Mouse (Mus musculus) thymus, adult 2 months (tissue): Measurements from ENCODE around the gene Tmem131. TPM values are rescaled to one million over a fixed set of nuclear protein-coding genes. Genes with fewer than 3 reads are reported as not detected.

Source experiments
- DNase-seq: peaks from one replicate; pipeline ENCODE4 v3.0.0; 2021
- H3K27ac ChIP-seq: fragments of 200-500 bp; 2 replicates; pipeline ENCODE4 v1.5.1; 2012; ENCODE audit warnings: low read length, control low read depth; ENCODE audit not compliant: control insufficient read depth, insufficient read depth
- H3K27me3 ChIP-seq: fragments of 200-500 bp; 2 replicates; pipeline ENCODE4 v1.6.1; 2012; ENCODE audit warnings: mild to moderate bottlenecking, low read length, moderate library complexity, mixed read lengths; ENCODE audit not compliant: control insufficient read depth, insufficient read depth
- H3K36me3 ChIP-seq: fragments of 200-500 bp; 2 replicates; pipeline ENCODE4 v1.6.1; 2012; ENCODE audit warnings: mild to moderate bottlenecking, low read length, moderate library complexity; ENCODE audit not compliant: control insufficient read depth, insufficient read depth
- H3K4me1 ChIP-seq: fragments of 200-500 bp; replicated peaks from 2 replicates; pipeline ENCODE4 v1.6.1; 2012; ENCODE audit warnings: low read length; ENCODE audit not compliant: control insufficient read depth, insufficient read depth
- H3K4me3 ChIP-seq: fragments of 200-500 bp; 2 replicates; pipeline ENCODE4 v1.5.1; 2012; ENCODE audit warnings: mild to moderate bottlenecking, low read length, control low read depth, moderate library complexity; ENCODE audit not compliant: control insufficient read depth, insufficient read depth
- CTCF ChIP-seq: fragments of 200-500 bp; IDR thresholded peaks from 2 replicates; pipeline ENCODE4 v1.5.1; 2012; ENCODE audit warnings: mild to moderate bottlenecking, control low read depth, low read length, moderate library complexity, borderline replicate concordance; ENCODE audit not compliant: control insufficient read depth, poor library complexity, insufficient read depth; ENCODE audit errors: extremely low read depth
- POLR2A ChIP-seq: fragments of 200-500 bp; IDR thresholded peaks from 2 replicates; pipeline ENCODE4 v1.6.1; 2012; ENCODE audit warnings: mild to moderate bottlenecking, low read length, control low read depth, moderate library complexity; ENCODE audit not compliant: control insufficient read depth, poor library complexity, insufficient read depth; ENCODE audit errors: extremely low read depth
- WGBS: fragments of 180-500 bp; shearing (Covaris S2); methylation state at CpG from one replicate; pipeline ENCODE4 v1.1.7; 2018; 5-methylcytosine and 5-hydroxymethylcytosine counted together
- polyA plus RNA-seq: library from polyadenylated mRNA; depleted of rRNA; stranded (reverse); fragments of >200 nt; gene quantifications from 2 replicates; pipeline ENCODE4 v1.2.3, GENCODE M21; 2012

Gene Tmem131
- polyA plus RNA-seq, 1 experiment = 51.1 TPM

DNA sequence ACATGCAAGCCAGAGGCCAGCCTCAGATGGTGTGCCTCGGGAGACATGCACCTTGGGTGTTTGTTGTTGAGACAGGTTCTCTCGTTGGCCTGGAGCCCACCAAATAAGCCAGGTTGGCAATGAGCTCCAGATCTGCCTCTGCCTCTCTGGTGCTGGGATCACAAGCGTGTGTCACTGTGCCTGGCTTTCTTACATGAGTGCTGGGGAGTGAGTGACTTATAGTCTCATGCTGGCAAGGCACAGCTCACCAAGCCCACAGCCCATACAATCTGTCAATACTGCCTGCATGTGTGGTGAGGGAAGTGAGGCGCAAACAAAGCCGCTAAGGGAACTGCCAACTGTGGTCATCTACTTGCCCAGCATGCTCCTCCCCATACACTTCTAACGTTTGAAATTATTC lies 39.0 kb downstream of the Tmem131 start:
- H3K36me3 ChIP-seq = no peaks in the 10 kb centered on the region
- peaks cover 26% of the 10 kb centered on the region for H3K4me1 ChIP-seq
- no peak for DNase-seq
- WGBS = 32% methylated on average over 6 of the region's 6 CpGs
- TF ChIP-seq POLR2A = no peak
- TF ChIP-seq CTCF = no peak
- H3K27me3 ChIP-seq = no peaks in the 10 kb centered on the region
- peak overlapping the region; percentile 35 for H3K27ac ChIP-seq
- no peak overlapping the region for H3K4me3 ChIP-seq

DNA sequence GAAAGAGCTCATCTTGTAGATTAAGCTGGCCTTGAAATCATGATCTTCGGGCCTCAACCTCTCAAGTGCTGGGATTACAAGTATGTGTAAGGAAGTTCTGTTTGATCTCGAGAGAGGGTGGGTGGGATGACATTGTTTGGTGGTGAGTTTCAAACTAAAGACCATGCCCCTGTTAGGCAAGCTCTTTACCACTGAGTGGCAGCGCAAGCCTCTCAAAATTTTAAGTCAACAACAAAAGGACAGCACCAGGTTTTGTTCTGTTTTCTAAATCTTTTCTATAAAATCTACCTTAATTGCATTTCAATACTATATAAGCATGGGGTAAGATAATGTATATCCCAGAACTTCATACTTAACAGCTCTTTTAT lies 39.4 kb downstream of the Tmem131 start:
- Histone ChIP-seq H3K4me1 (peaks cover 26% of the 10 kb centered on the region), H3K36me3 (no peaks in the 10 kb centered on the region), H3K27ac (no peak overlapping the region; the same call in 1 of the 2 replicates), H3K4me3 (no peak overlapping the region), H3K27me3 (no peaks in the 10 kb centered on the region)
- no peak for DNase-seq
- 38% methylated on average over 3 of the region's 3 CpGs for WGBS
- no peak for TF ChIP-seq POLR2A
- TF ChIP-seq CTCF = no peak

DNA sequence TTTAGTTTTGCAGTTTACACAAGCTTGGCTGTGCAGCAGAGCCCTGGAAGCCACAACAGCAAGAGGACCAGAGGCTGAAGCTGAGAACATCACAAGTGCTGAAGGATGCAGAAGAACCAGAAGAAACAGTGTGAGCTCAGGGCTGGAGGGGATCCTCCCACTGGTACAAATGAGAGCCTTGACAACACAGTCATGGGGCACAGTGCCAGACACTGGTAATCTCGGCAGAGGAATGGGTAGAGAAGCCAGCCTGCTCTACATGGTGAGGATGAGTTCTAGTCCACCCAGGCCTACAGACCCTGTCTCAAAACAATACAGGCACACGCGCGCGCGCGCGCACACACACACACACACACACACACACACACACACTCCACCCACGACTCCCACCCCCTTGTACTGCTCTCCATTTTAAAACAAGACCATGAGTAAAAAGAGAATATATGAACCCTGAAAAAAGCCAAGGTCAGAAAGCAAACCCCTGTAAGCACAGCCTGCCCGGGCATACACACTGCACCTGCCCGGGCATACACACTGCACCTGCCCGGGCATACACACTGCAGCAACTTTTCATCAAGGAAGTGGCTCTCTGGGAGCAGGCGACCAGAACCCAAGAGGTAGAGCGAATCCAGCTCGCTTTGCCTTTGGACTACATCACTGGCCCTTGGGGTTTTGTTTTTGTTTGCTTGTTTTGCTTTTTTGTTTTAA lies 39.9 kb downstream of the Tmem131 start:
- DNase-seq = no peak
- TF ChIP-seq POLR2A = no peak
- TF ChIP-seq CTCF = no peak
- WGBS = 66% methylated on average over 15 of the region's 15 CpGs
- Histone ChIP-seq H3K27ac (peak overlapping the region; percentile 26; the same call in 1 of the 2 replicates), H3K27me3 (no peaks in the 10 kb centered on the region), H3K36me3 (no peaks in the 10 kb centered on the region), H3K4me3 (no peak overlapping the region), H3K4me1 (peaks cover 26% of the 10 kb centered on the region)

DNA sequence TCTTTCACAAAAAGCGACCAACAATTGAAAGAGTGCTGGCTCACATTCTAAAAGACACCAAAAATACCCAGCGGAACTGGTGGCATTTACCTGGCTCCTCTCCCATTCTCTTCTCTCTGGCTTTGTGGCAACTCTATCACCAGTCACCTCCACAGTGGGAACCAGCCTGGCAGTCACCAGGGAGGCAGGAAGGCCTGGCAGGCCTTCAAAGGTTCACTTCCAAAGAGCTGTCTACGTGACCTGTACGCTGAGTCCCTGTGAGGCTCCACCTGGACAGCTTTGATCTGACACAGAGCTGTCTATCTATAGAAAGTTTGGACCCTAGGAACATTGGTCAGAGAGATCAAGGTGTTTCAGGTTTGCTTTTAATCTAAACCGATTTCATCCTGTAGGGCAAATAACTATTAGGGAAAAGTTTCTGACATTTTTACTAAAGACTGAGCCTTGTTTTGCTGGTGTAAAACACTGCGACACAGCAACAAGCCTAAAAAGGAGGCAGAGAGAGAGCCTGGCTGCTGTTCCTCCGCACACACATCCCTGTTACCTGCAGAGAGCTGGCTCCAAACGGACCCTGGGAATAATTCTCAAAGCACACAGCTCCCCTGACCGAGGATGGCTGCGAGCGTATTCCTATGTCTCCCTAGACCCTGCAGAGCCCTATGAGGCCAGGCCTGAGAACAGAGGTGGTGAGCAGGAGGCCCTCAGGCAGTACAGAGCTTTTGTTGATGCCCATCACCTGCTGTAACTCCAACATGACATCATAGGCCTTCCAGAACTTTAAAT lies 40.7 kb downstream of the Tmem131 start:
- peaks cover 22% of the 10 kb centered on the region for H3K4me1 ChIP-seq
- DNase-seq = no peak

DNA sequence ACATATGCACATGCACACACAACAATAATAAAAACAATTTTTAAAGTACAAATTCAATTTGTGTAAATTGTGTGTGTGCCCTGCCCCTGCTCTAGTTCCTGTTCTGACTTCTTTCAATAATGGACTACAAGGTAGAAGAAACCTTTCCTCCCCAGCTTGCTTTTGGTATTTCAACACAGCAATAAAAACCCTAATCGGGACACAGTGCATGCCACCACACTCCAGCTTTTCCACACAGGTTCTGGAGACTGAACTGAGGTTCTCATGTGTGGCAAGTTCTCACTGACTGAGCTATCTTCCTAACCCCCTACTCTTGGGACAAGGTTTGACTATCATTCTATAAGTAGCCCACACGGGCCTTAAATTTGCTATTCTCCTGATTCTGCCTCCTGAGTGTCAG lies 43.8 kb downstream of the Tmem131 start:
- 92% methylated on average over 2 of the region's 2 CpGs for WGBS
- TF ChIP-seq POLR2A (no peak), CTCF (no peak)
- Histone ChIP-seq H3K4me3 (no peak overlapping the region), H3K27ac (no peak overlapping the region), H3K4me1 (peaks cover 16% of the 10 kb centered on the region), H3K27me3 (no peaks in the 10 kb centered on the region), H3K36me3 (no peaks in the 10 kb centered on the region)
- no peak for DNase-seq

More for the DNA sequence above, 40.7 kb downstream of the Tmem131 start:
- whole genome bisulfite sequencing = 87% methylated on average over 11 of the region's 11 CpGs
- no peaks in the 10 kb centered on the region for H3K27me3 ChIP-seq
- H3K36me3 ChIP-seq = no peaks in the 10 kb centered on the region
- TF ChIP-seq CTCF (no peak), POLR2A (no peak)
- no peak overlapping the region for H3K4me3 ChIP-seq
- no peak overlapping the region; the same call in 1 of the 2 replicates for H3K27ac ChIP-seq

DNA sequence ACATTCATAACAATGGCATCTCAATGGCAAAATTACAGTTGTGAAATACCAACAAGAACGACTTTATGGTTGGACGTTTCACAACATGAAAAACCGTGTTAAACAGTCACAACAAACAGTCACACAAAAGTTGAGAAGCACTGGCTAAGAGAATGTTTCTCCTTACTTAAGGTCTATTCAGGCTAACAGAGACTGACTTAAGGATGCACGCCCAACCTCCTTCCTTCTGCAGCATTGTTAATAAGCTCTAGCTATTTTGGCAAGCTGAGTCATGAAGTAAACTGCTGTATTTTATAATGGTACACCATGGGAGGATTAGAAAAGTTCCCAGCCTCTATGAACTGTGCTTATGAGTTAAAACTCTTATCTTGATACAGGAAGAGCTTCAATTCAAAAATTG lies 47.0 kb downstream of the Tmem131 start:
- 96% methylated on average over 4 of the region's 4 CpGs for WGBS
- DNase-seq = no peak
- H3K36me3 ChIP-seq = no peaks in the 10 kb centered on the region
- H3K4me1 ChIP-seq = no peaks in the 10 kb centered on the region; the same call in 1 of the 2 replicates
- no peaks in the 10 kb centered on the region for H3K27me3 ChIP-seq
- no peak overlapping the region for H3K4me3 ChIP-seq
- H3K27ac ChIP-seq = no peak overlapping the region
- no peak for TF ChIP-seq CTCF
- no peak for TF ChIP-seq POLR2A
